Mouse (Mus musculus) cerebellum, postnatal 14 days (tissue): ENCODE data around the gene Gabrr2.

Experiments used
- DNase-seq, 2 experiments: peaks; one replicate each; pipeline ENCODE4 v3.0.0; 2021; ENCODE audit warnings: mixed read lengths in 2 of 2

The Gabrr2 gene

GRCm38 (mm10) chr4:33062981-33063380, at the start of gene Gabrr2:
Gabrr2 (plus strand) TSS chr4:33062999.
- no peak for DNase-seq

- DNase-seq: peak; percentile 94 to 96
Observed at GRCm38 (mm10) chr4:33018361-33018999, 44.3 kb upstream of the Gabrr2 start.

- no peak for DNase-seq
Observed at GRCm38 (mm10) chr4:33024420-33024819, 38.4 kb upstream of the Gabrr2 start.

- no peak for DNase-seq
Observed at GRCm38 (mm10) chr4:33029104-33029503, 33.7 kb upstream of the Gabrr2 start.

DNA sequence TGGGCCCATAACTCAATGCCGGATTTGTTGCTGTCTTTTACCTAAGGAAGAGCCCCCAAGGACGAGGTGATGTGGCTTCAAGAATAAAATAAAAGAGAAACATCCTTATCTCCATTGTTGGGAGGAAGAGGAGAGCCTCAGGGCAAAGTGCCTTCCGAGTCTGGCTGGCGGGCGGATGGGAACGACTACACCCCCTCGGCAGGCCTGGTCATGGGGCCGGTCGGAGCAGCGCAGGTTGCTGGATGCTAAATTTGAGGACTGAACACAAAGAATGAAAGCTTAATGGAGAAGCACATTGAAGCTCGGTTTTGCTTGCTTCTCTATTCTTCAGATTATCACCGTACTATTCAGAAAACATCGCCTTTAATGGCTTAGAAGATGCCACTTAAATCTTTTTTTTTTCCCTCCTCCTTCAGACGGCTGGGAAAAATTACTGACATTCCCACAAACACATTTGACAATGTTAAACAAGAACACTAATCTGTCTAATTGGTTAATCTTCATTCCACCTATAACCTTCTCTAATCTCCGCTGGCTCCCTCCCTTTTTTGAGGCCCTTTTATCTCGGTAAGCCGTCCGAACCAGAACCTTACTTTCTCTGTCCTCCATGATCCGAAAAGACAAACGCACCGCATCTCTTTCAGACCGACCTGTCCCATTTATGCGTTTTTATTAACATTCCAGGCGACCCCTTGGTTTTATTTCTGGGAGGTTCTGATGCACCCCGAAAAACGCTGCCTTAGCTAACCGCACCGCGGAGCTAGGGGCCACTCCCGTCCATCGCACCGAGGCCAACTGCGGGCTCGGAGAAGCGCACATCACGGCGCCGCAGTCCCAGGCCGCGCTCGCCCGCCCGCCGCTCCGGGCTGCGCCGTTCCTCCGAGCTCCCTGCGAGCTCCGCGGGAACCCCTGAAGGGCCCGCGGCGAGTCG, 32.3 kb upstream of the Gabrr2 start:
- peak; percentile 46 to 67 for DNase-seq

GRCm38 (mm10) chr4:33031195-33031960, 31.4 kb upstream of the Gabrr2 start, which contains the start of gene Ube2j1:
Ube2j1 (plus strand) TSS chr4:33031416.
- peak; percentile 85 to 93 for DNase-seq

- DNase-seq: no peak
Observed at GRCm38 (mm10) chr4:33032045-33032444, 30.8 kb upstream of the Gabrr2 start.

DNA sequence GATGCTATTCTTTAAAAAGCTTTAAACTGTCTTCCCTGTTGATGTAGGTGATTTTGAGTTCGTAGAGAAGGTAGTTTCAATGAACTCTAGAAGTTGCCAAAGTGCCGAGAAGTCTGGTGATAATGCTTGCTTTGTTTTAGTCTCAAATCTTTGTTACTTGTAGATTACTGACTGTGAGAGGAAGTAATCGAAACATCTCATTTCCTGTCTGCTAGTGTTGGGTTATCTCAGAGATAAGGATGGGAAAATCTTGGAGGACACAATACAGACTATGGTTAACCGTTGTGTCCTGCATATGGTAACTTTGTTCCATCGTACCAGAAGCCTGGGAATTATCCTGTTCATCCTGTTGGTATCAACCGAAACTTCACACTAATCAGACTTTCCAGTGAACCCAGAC, 29.3 kb upstream of the Gabrr2 start:
- no peak for DNase-seq

- DNase-seq: no peak
Observed at GRCm38 (mm10) chr4:33039826-33040225, 23.0 kb upstream of the Gabrr2 start.

GRCm38 (mm10) chr4:33049601-33050000, 13.2 kb upstream of the Gabrr2 start:
- DNase-seq: no peak

DNA sequence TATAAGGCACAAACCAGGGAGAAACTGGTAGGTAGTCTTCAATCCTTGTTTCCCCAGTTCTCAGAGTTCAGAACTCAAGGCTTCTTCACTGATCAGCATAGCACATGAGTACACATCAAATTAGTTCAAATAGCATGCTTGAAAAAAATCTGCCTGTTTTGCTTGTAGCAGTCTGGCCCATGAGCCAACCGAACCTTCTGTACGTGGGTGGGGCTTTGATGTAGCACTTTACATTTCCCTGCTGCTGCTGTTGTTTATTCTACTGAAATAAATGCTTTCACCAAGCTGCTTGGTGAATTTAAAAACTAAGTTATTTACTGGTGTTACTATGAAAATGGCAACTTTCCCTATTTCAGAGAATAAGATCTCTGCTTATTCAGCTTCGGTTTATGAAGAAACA, 10.7 kb upstream of the Gabrr2 start:
- no peak for DNase-seq

DNA sequence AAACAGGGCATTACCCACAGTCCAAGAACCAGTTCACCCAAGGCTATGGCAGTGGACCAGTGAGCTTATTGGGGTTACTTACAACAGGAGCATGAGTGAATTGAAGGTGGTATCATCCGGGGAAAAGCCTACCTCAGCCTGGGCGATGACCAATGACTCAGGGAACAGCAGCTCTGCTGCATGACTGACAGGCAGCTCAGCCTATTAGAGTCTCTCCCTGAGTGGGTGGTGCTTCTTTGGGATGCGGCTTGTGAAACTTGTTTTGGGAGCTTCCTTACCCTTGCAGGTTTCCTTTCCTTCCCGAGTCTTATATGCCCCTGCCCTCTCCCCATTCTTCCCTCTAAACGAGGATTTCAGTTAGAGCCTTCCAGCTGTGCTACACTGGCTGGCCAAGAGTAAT, 10.1 kb upstream of the Gabrr2 start:
- DNase-seq: peak in 1 of 2 experiments; percentile 36

DNA sequence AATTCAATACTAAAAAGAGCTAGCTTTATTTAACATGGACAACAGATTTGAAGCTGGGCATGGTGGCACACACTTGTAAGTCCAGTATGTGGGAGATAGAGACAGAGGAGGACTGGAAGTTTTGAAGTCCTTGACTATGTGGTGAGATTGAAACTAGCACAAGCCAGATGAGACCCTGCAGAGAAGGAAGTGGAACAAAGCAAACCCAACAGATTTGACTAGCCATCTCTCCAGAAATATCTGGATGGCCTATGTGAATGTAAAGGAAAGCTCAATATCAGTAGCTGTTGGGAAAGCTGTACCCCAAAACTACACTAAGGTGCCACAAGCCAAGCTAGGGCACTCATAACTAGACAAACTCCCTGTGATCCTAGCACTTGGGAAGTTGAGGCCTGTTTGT, 8.4 kb upstream of the Gabrr2 start:
- no peak for DNase-seq

GRCm38 (mm10) chr4:33056317-33056716, 6.5 kb upstream of the Gabrr2 start:
- no peak for DNase-seq

GRCm38 (mm10) chr4:33057890-33058687, 4.7 kb upstream of the Gabrr2 start:
- DNase-seq: no peak

DNA sequence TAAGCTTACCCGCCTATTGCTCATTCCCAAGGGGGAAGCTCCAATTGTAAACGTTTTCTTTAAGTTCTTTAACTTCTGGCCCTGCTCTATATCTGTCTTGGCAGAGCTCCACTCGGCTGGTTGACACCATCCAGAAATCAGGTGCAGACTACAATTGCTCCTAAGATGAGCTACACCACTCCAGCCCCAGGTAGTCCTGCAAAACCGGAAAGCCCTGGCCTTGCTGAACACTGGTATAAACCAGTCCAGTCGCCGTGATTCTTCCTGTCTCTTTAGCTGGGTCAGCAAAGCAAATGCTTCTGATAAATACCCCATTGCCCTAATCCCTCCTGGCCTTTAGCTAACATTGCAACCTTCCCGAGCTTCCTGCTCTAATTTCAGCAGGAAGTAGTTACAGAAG, 1.6 kb upstream of the Gabrr2 start:
- DNase-seq: no peak

GRCm38 (mm10) chr4:33064986-33065385, 2.2 kb downstream of the Gabrr2 start:
- no peak for DNase-seq

DNA sequence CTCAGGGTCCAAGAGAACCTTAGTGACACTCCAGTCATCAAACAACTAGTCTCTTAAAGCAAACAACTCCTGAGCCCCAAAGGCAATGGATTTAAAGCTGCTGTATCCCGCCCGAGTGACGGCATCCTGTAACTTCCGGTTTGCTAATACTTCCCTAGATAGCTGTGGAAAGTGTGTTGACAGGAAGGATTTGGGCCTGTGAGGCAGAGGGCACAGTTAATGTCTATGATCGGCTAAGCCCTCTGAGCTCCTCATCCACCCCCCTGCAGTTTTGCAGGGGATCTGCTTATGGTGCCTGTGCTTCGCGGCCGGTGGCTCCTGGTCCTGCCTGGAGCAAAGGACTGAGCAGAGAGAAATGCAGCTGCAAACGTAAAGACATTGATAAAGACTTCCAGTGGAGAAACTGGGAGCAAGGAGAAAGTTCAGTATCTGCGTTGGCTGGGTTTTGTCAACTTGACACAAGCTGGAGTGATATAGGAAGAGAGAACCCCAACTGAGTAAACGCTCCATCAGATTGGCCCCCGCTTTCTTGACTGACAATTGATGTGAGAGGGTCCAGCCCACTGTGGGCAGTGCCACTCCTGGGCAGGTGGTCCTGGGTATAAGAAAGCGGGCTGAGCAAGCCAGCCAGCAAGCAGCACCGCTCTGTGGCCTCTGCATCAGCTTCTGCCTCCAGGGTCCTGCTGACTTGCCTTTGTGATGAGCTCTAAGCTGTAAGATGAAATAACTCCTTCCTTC, 3.6 kb downstream of the Gabrr2 start:
- no peak for DNase-seq

DNA sequence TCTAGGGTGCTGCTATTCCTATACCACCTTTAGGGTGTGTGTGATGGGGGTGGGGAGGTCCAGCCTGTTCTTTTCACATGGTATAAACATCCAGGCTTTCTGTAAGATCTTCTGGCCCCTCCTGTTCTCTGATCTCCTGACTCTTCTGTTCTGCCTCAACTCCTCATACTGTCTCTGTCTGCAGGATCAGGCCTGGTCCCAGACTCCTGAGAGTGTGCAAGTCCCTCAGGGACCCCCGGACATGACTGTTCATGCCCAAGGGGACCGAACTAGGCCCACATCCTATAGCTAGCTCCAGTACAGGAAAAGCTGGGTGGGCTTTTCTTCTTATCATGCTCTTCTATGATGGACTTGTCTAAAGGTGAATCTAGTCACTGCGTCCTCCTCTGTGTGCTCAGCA, 4.5 kb downstream of the Gabrr2 start:
- DNase-seq: no peak

DNA sequence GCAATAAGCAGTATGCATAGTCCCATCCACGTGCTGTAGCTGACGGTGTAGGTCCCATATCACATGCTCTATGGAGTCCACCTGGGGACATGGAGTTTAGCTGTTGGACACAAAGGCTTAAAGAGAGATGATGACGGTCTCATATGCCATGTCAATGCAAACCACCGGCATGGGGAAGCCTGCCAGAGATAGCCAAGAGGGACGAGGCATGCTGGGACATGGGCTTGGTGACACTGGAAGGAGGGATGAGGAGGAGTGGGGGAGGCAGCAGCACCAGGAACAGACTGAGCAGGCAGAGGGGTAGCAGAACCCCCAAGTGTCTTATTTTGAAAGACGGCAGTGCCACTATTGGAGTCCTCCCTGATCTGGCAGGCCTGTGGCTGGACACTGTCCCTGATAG, 5.0 kb downstream of the Gabrr2 start:
- no peak for DNase-seq

DNA sequence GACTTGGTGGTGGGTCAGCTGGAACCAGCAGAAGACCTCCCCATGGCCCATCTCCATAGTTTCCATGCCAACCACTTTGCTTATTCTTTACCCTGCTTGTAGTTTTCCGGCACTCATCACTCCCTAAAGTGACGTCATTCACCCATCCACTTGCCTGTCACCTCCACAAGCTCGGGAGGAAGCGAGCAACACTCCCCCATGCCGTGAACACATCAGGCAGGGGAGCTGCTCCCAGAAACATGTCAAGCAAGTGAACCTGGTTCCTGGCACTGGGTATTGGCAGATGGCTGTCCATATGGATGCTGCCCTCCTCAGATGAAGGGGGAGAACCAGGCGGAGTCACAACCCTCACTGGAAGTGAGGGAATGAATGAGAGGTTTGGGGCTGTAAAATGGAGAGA, 6.1 kb downstream of the Gabrr2 start:
- peak; percentile 90 to 94 for DNase-seq

GRCm38 (mm10) chr4:33070326-33070725, 7.5 kb downstream of the Gabrr2 start:
- DNase-seq: no peak
